Comparison of ENCODE assay signal across 20 mouse cellular contexts in genomic region chr3:81025568-81026213, GRCm38 (mm10). TPM values are rescaled to one million over a fixed set of nuclear protein-coding genes. Genes with fewer than 3 reads are reported as not detected.
A peak's percentile ranks its signal among the peaks of the same experiment; 100 is the strongest.
DNase-seq lines count a peak whose midpoint lies in the region; ATAC-seq lines count a peak whose summit lies in the region.
"Had no signal": no experiment of that assay in that cellular context is flagged by ENCODE, and none has a peak within 500 bp of the region (broad histone marks: within the 10 kb centered on the region; RNA-seq: fewer than 3 reads in every experiment).

No protein-coding gene starts in this region.

- H3K27ac ChIP-seq in forebrain, embryonic 13.5 days: no peak overlapping the region
- no peak overlapping the region for H3K27ac ChIP-seq in forebrain, embryonic 11.5 days (ENCODE audit: low read depth, low read length)
- no peak overlapping the region for H3K27ac ChIP-seq in forebrain, embryonic 16.5 days (ENCODE audit: low read length)
- H3K27ac ChIP-seq: heart, embryonic 13.5 days; hindbrain, embryonic 13.5 days had no signal

- DNase-seq in forebrain, embryonic 11.5 days (ENCODE audit: low spot score): no peak
- peak; percentile 43 for DNase-seq in left cerebral cortex, postnatal 4 days
- DNase-seq in left cerebral cortex, adult 9 months (ENCODE audit: low spot score in 2 of 2): no peak
- no peak for DNase-seq in thymus, postnatal 10 days (ENCODE audit: low spot score in 2 of 2)
- DNase-seq: adrenal gland, postnatal 14 days; cerebellum, adult 18-20 months; cerebellum, adult 9-11 months; cerebellum, postnatal 36 days; gastrocnemius, postnatal 36 days; heart, adult 11 months; heart, postnatal 36 days had no signal

- H3K4me1 ChIP-seq in forebrain, embryonic 13.5 days: peaks cover 6% of the 10 kb centered on the region; the same call in 1 of the 2 replicates
- no peaks in the 10 kb centered on the region for H3K4me1 ChIP-seq in forebrain, embryonic 11.5 days (replicated peaks; ENCODE audit: control insufficient read depth, insufficient read depth, low read length)
- H3K4me1 ChIP-seq in forebrain, embryonic 16.5 days (replicated peaks; ENCODE audit: control insufficient read depth, insufficient read depth, low read length): 0 out of 2 replicates have a peak, but pooled peaks cover 4% of the 10 kb centered on the region
- H3K4me1 ChIP-seq: heart, embryonic 13.5 days; hindbrain, embryonic 13.5 days had no signal

- no peak overlapping the region for H3K9ac ChIP-seq in forebrain, embryonic 13.5 days
- no peak overlapping the region for H3K9ac ChIP-seq in forebrain, embryonic 11.5 days (ENCODE audit: low read length)
- H3K9ac ChIP-seq in forebrain, embryonic 16.5 days (replicated peaks; ENCODE audit: low read depth, low read length): no peak overlapping the region
- H3K9ac ChIP-seq: heart, embryonic 13.5 days; hindbrain, embryonic 13.5 days had no signal

- intact Hi-C loops in left cerebral cortex, postnatal 4 days (cut with DNase I): no loop called here

- no peaks in the 10 kb centered on the region for H3K27me3 ChIP-seq in forebrain, embryonic 13.5 days
- no peaks in the 10 kb centered on the region for H3K27me3 ChIP-seq in forebrain, embryonic 11.5 days (ENCODE audit: control insufficient read depth, insufficient read depth, low read length)
- H3K27me3 ChIP-seq in forebrain, embryonic 16.5 days (replicated peaks; ENCODE audit: control insufficient read depth, insufficient read depth, low read length): no peaks in the 10 kb centered on the region
- H3K27me3 ChIP-seq: CH12.LX; heart, embryonic 13.5 days; hindbrain, embryonic 13.5 days; Patski had no signal

- H3K9me3 ChIP-seq in forebrain, embryonic 13.5 days (replicated peaks): no peaks in the 10 kb centered on the region
- no peaks in the 10 kb centered on the region for H3K9me3 ChIP-seq in forebrain, embryonic 11.5 days (ENCODE audit: control insufficient read depth, low read length)
- no peaks in the 10 kb centered on the region for H3K9me3 ChIP-seq in forebrain, embryonic 16.5 days (ENCODE audit: control insufficient read depth, low read length)
- H3K9me3 ChIP-seq: heart, embryonic 13.5 days; hindbrain, embryonic 13.5 days had no signal

- no peak overlapping the region for H3K4me2 ChIP-seq in forebrain, embryonic 13.5 days
- no peak overlapping the region for H3K4me2 ChIP-seq in forebrain, embryonic 11.5 days (ENCODE audit: low read depth, low read length, severe bottlenecking)
- H3K4me2 ChIP-seq in forebrain, embryonic 16.5 days (ENCODE audit: low read length): no peak overlapping the region
- H3K4me2 ChIP-seq: heart, embryonic 13.5 days; hindbrain, embryonic 13.5 days had no signal

- no peaks in the 10 kb centered on the region for H3K36me3 ChIP-seq in forebrain, embryonic 13.5 days (ENCODE audit: poor library complexity, severe bottlenecking)
- H3K36me3 ChIP-seq in forebrain, embryonic 11.5 days (ENCODE audit: control insufficient read depth, insufficient read depth, low read length): no peaks in the 10 kb centered on the region
- no peaks in the 10 kb centered on the region for H3K36me3 ChIP-seq in forebrain, embryonic 16.5 days (ENCODE audit: control insufficient read depth, insufficient read depth)
- H3K36me3 ChIP-seq: heart, embryonic 13.5 days; hindbrain, embryonic 13.5 days had no signal

- peak; percentile 82 for ATAC-seq in forebrain, embryonic 13.5 days
- ATAC-seq in forebrain, embryonic 11.5 days (replicated peaks; ENCODE audit: low FRiP score): no peak
- peak; percentile 66 for ATAC-seq in forebrain, embryonic 16.5 days
- no peak for ATAC-seq in megakaryocyte, adult 5-6 weeks (ENCODE audit: poor library complexity, severe bottlenecking)
- ATAC-seq: activated CD4-positive, CD25-positive, alpha-beta regulatory T cell, adult 4 months; intestine, embryonic 16.5 days; Patski had no signal

- 65% methylated on average over 9 of the region's 9 CpGs for WGBS in forebrain, embryonic 13.5 days
- WGBS in forebrain, embryonic 11.5 days: 76% methylated on average over 9 of the region's 9 CpGs
- WGBS in forebrain, embryonic 16.5 days: 50% methylated on average over 9 of the region's 9 CpGs

- no peak overlapping the region for H3K4me3 ChIP-seq in forebrain, embryonic 13.5 days
- H3K4me3 ChIP-seq in forebrain, embryonic 11.5 days (ENCODE audit: low read depth, low read length): no peak overlapping the region
- no peak overlapping the region for H3K4me3 ChIP-seq in forebrain, embryonic 16.5 days (replicated peaks; ENCODE audit: low read length)
- H3K4me3 ChIP-seq: heart, embryonic 13.5 days; hindbrain, embryonic 13.5 days had no signal

RNA-seq across cellular contexts. Expression of gene Pdgfc, which starts 10.5 kb away (rescaled TPM):
- 7.5 and 7.6 TPM in 2 replicates for polyA plus RNA-seq in forebrain, embryonic 13.5 days (2015; fragmentation: Nextera tagmentation; extraction: Ambion mirVana)
- polyA plus RNA-seq in forebrain, embryonic 11.5 days (2014; fragmentation: Nextera tagmentation; extraction: Ambion mirVana): 11.2 and 12.6 TPM in 2 replicates
- 10 to 100 TPM; 12.9 to 14.0 TPM for total RNA-seq in left cerebral cortex, postnatal 4 days (2021)
- 6.2 and 8.1 TPM in 2 replicates for polyA plus RNA-seq in forebrain, embryonic 16.5 days (2015; fragmentation: Nextera tagmentation; extraction: Ambion mirVana)
- total RNA-seq in megakaryocyte, adult 5-6 weeks (2015): not detected in 2 replicates
- not detected in 2 replicates for total RNA-seq in megakaryocyte, adult 5-6 weeks (2017)
- polyA plus RNA-seq: activated CD4-positive, CD25-positive, alpha-beta regulatory T cell, adult 4 months had no signal

Comparison
In these comparisons a context has a peak if more than half of its experiments do, and no peak if none do; other contexts are left out.
1. ATAC-seq: peak in forebrain, embryonic 13.5 days (single experiment) and forebrain, embryonic 16.5 days (single experiment); none in forebrain, embryonic 11.5 days (single experiment) and megakaryocyte, adult 5-6 weeks (single experiment).